Mouse (Mus musculus) stomach, postnatal 0 days (tissue): ENCODE data around the gene Foxp1. TPM values are rescaled to one million over a fixed set of nuclear protein-coding genes. Genes with fewer than 3 reads are reported as not detected.

Experiments used
- ATAC-seq: fragments of 200-750 bp; cut with Nextera tagmentation; 2 replicates; pipeline ENCODE4 v1.8.0; 2017; ENCODE audit not compliant: low FRiP score, low TSS enrichment
- DNase-seq: peaks from one replicate; pipeline ENCODE4 v3.0.0-alpha.2; 2016; ENCODE audit warnings: low spot score
- H3K27ac ChIP-seq: fragments of 300-500 bp; sonication (generic); replicated peaks from 2 replicates; pipeline ENCODE4 v1.5.1; 2014; ENCODE audit warnings: mild to moderate bottlenecking, control low read depth
- H3K27me3 ChIP-seq: fragments of 300-500 bp; sonication (generic); 2 replicates; pipeline ENCODE4 v1.6.1; 2014; ENCODE audit warnings: low read length; ENCODE audit not compliant: control insufficient read depth, insufficient read depth
- H3K36me3 ChIP-seq: fragments of 300-500 bp; sonication (generic); 2 replicates; pipeline ENCODE4 v1.6.1; 2014; ENCODE audit warnings: low read length, mixed read lengths; ENCODE audit not compliant: control insufficient read depth, insufficient read depth
- H3K4me1 ChIP-seq: fragments of 300-500 bp; sonication (generic); replicated peaks from 2 replicates; pipeline ENCODE4 v1.6.1; 2014; ENCODE audit warnings: antibody characterized with exemption; ENCODE audit not compliant: control insufficient read depth, insufficient read depth
- H3K4me2 ChIP-seq: fragments of 300-500 bp; sonication (generic); replicated peaks from 2 replicates; pipeline ENCODE4 v1.6.1; 2014; ENCODE audit warnings: low read depth, mild to moderate bottlenecking, control low read depth, moderate library complexity
- H3K4me3 ChIP-seq: fragments of 300-500 bp; sonication (generic); 2 replicates; pipeline ENCODE4 v1.5.1; 2014; ENCODE audit warnings: low read depth, low read length, control low read depth
- H3K9ac ChIP-seq: fragments of 300-500 bp; sonication (generic); 2 replicates; pipeline ENCODE4 v1.6.1; 2014; ENCODE audit warnings: mild to moderate bottlenecking, low read length, control low read depth, mixed read lengths
- H3K9me3 ChIP-seq: fragments of 300-500 bp; sonication (generic); 2 replicates; pipeline ENCODE4 v1.6.1; 2016; ENCODE audit warnings: low read length; ENCODE audit not compliant: control insufficient read depth
- CTCF ChIP-seq: IDR thresholded peaks from 2 replicates; pipeline ENCODE4 v1.5.1; 2016; ENCODE audit warnings: antibody characterized with exemption, low read depth, mild to moderate bottlenecking, moderate library complexity
- EP300 ChIP-seq: optimal IDR thresholded peaks from 2 replicates; pipeline ENCODE3; 2016; ENCODE audit warnings: antibody characterized with exemption
- WGBS: fragments of 180-500 bp; shearing (Covaris S2); extraction: QIAGEN DNeasy Blood & Tissue Kit; methylation state at CpG from one replicate; pipeline ENCODE4 v1.1.7; 2014; 5-methylcytosine and 5-hydroxymethylcytosine counted together
- polyA plus RNA-seq: library from polyadenylated mRNA; unstranded; fragments of >200 nt; fragmentation: Nextera tagmentation; extraction: Ambion mirVana; gene quantifications from 2 replicates; pipeline ENCODE4 v1.2.1, GENCODE M21; 2015

The Foxp1 gene
- polyA plus RNA-seq, 1 experiment from 2014 or later: 68.9 TPM

DNA sequence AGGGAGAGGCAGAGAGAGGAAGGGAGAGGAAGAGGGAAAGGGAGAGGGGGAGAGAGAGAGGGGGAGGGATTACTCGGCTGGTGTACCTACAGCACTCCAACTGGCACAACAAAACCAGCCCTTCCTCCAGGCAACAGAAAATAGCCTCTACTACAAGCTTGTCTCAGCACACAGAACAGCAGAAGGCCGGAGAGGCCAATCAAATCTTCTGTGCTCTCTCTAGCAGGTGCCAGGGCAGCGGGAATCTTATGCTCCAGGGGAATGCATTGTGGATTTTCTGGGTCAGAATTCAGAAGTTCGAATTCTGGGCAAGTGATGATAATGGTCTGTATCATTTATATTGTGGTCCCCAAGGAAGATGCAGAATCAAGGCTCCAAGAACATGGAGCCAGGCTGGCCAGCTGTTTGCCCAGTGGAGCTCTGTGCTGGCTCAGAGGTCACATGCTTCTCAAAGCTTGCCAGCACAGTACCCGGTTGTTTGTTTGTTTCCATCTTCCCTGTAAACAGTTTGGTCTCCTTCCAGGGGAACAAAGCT is 11.8 kb upstream of the Foxp1 start:
- TF ChIP-seq EP300: no peak
- no peak for TF ChIP-seq CTCF
- H3K27me3 ChIP-seq: no peaks in the 10 kb centered on the region
- no peak overlapping the region for H3K4me3 ChIP-seq
- no peaks in the 10 kb centered on the region for H3K36me3 ChIP-seq
- H3K4me2 ChIP-seq: no peak overlapping the region
- H3K9me3 ChIP-seq: no peaks in the 10 kb centered on the region
- ATAC-seq (no peak), DNase-seq (no peak)
- no peak overlapping the region for H3K27ac ChIP-seq
- 55% methylated on average over 5 of the region's 5 CpGs for WGBS
- H3K9ac ChIP-seq: no peak overlapping the region
- no peaks in the 10 kb centered on the region for H3K4me1 ChIP-seq

DNA sequence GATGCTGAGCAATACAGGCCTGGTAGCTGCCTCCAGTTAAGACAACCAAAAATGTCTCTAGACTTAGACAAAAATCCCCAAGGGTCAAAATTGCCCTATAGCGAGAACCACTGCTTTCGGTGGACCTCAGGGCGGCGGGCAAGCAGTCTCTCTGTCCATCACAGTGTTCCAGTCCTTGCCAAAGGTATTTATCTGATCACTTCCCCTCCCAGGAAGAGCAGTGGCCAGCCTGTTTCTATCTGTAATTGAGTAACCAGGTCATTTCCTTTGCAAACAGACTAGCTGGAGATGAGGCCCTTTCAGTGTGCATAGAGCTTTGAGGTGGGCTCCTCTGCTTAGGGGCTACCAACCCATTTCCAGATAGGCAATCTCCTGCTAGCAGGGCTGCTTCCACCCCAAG is 9.9 kb upstream of the Foxp1 start:
- TF ChIP-seq EP300 (no peak), CTCF (no peak)
- no peak overlapping the region for H3K9ac ChIP-seq
- no peaks in the 10 kb centered on the region for H3K36me3 ChIP-seq
- no peaks in the 10 kb centered on the region for H3K9me3 ChIP-seq
- H3K4me2 ChIP-seq: no peak overlapping the region
- ATAC-seq (no peak), DNase-seq (no peak)
- no peak overlapping the region for H3K27ac ChIP-seq
- no peak overlapping the region for H3K4me3 ChIP-seq
- 84% methylated on average over 4 of the region's 4 CpGs for WGBS
- no peaks in the 10 kb centered on the region for H3K4me1 ChIP-seq
- no peaks in the 10 kb centered on the region for H3K27me3 ChIP-seq

DNA sequence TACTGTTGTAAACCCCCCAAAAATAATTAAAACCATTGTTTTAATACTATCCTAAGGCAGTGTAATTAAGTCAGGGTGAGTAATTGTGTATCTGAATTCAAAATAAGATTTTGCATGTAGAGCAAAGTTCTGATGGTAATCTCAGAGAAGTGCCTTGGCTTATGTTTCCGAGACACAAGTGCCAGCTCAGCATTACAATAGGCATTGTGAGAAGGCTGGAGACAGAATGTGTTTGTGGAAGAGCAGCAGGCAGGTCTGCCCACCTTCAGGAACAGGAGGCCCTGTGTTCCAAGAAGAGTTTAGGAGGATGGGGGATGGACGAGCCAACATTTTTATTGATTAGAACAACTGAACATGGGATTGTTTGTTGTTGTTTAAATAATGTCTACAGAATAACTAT is 6.5 kb upstream of the Foxp1 start:
- H3K4me2 ChIP-seq: no peak overlapping the region
- DNase-seq (no peak), ATAC-seq (no peak)
- 53% methylated on average over 2 of the region's 2 CpGs for WGBS
- no peaks in the 10 kb centered on the region for H3K36me3 ChIP-seq
- no peaks in the 10 kb centered on the region for H3K4me1 ChIP-seq
- no peaks in the 10 kb centered on the region for H3K27me3 ChIP-seq
- H3K4me3 ChIP-seq: no peak overlapping the region
- no peak for TF ChIP-seq CTCF
- no peak for TF ChIP-seq EP300
- H3K9ac ChIP-seq: no peak overlapping the region
- no peaks in the 10 kb centered on the region for H3K9me3 ChIP-seq
- no peak overlapping the region for H3K27ac ChIP-seq

DNA sequence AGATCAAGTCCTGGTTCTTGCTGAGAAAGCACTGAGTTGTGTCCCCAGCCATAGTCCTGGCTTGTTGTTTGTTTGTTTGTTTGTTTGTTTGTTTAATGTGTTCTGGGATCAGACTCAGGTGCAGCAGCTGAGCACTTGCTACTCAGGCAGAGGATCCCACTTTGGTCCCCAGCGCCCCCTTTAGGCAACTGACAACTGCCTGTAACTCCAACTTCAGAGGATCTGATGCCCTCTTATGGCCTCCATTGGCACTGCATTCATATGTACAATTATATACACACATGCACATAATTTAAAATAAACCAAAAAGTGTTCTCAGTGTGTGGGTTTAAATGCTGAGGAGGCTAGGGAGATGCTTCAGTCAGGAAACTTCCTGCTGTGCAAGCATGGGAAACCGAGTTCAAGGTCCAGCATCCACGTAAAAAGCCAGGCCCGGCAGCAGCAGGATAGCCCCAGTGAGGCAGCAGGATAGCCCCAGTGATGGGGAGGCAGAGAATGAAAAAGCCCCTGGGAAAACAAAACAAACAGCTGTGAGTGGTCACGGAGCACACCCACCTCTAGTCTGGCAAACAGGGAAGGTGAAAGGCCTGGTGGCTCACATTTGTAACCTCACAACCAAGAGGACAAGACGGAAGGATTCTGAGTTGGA is 5.1 kb upstream of the Foxp1 start:
- H3K4me3 ChIP-seq: no peak overlapping the region
- TF ChIP-seq EP300: no peak
- TF ChIP-seq CTCF: peak; percentile 56
- H3K36me3 ChIP-seq: no peaks in the 10 kb centered on the region
- H3K4me2 ChIP-seq: no peak overlapping the region
- H3K9ac ChIP-seq: no peak overlapping the region
- ATAC-seq: no peak
- no peak overlapping the region for H3K27ac ChIP-seq
- H3K4me1 ChIP-seq: no peaks in the 10 kb centered on the region
- H3K27me3 ChIP-seq: no peaks in the 10 kb centered on the region
- no peak for DNase-seq
- no peaks in the 10 kb centered on the region for H3K9me3 ChIP-seq
- 92% methylated on average over 6 of the region's 6 CpGs for WGBS

DNA sequence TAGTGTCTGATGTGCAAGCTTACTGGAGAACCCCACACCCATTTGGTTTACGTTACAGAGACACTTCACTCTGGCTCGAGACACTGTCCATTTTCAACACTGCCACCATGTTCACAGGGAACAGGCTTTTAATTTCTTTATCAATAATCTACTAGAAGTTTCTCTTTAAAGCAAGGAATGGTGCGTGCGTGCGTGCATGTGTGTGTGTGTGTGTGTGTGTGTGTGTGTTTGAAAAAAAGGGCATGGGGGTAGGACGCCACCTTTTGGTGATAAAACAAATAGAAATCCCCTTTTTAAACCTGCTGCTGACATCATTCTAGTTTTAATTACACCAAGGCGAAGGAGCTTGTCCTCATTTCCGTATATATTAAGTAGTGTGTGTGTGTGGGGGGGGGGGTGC is 2.8 kb upstream of the Foxp1 start:
- WGBS: 50% methylated on average over 8 of the region's 8 CpGs
- TF ChIP-seq EP300 (no peak), CTCF (peak; percentile 70)
- Histone ChIP-seq H3K4me1 (no peaks in the 10 kb centered on the region), H3K27ac (no peak overlapping the region), H3K36me3 (no peaks in the 10 kb centered on the region), H3K9ac (no peak overlapping the region), H3K4me3 (no peak overlapping the region), H3K4me2 (no peak overlapping the region), H3K27me3 (no peaks in the 10 kb centered on the region), H3K9me3 (no peaks in the 10 kb centered on the region)
- no peak for ATAC-seq
- no peak for DNase-seq

DNA sequence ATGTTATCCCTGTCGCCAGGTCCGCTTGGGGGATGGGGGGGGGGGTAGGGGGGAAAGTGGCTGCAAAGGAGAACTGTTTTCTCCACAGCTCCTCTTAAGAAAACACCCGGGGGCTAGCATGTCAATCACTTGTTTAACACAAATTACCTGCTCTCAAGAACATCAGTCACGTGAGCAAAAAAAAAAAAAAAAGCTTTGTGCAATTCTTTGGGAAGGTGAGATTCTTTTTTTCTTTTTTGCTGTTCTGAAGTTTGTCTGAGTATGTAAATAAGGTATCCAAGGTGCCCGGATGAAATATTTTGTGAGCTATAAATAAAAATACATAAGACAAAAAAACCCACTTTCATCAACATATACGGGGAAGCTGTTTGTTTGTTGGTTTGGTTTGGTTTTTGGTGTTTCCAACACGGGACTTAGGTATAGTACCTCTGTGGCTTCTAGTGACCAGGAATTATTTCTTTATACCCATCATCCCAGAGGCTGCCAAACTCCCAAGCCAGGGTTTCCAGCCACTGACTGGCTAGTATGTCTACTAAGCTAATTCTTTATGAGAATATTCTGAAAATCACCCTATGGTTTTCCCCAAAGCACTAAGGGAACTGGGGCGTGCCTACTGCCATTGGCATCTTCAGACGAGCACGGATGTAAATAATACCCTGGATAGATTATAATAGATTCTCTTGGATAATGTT is 1.3 kb upstream of the Foxp1 start:
- H3K9ac ChIP-seq: peak overlapping the region; percentile 98
- no peaks in the 10 kb centered on the region for H3K27me3 ChIP-seq
- H3K27ac ChIP-seq: peak overlapping the region; percentile 100
- WGBS: 23% methylated on average over 8 of the region's 10 CpGs
- peak overlapping the region; percentile 53 for H3K4me2 ChIP-seq
- no peak for TF ChIP-seq EP300
- no peaks in the 10 kb centered on the region for H3K4me1 ChIP-seq
- H3K9me3 ChIP-seq: no peaks in the 10 kb centered on the region
- DNase-seq: no peak
- peak overlapping the region; percentile 97 for H3K4me3 ChIP-seq
- no peaks in the 10 kb centered on the region for H3K36me3 ChIP-seq
- ATAC-seq: no peak
